Mouse (Mus musculus) neutrophil, adult 83 days (primary cell): ENCODE results near the gene Fnip2. TPM values are rescaled to one million over a fixed set of nuclear protein-coding genes. Genes with fewer than 3 reads are reported as not detected.

Experiments used
- total RNA-seq, 2 experiments: library from RNA; stranded (reverse); gene quantifications; one replicate each; pipeline ENCODE4 v1.2.4; 2023

Fnip2 gene
- 10 to 100 TPM; 29.6 to 35.0 TPM for total RNA-seq

DNA sequence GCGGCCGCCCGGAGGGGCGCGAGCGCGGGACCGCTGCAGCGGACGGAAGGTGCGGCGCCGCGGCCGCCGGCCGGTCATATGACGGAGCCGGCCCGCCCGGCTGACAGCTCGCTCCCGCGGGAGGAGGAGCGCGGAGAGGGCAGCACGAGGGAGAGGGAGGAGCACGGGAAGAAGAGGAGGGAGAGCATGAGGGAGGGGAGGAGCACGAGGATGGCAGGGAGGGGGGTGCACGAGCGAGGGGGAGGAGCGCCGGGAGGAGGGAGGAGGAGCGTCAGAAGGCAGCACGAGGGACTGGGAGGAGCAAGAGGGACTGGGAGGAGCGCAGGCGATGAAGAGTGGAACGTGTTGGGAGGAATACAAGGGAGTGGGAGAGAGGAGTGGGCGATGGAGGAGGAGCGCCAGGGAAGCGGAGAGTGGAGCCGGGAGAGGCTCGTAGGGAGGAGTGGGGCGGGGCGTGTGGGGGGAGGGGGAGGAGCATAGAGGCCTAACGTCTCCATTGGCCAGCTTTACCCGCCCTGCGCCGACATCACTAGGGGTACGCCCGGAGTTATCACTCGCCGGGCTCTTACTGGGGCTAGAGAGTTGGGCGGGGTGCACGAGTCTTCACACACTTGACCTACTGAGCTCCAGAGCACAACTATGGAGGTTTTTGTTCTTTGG lies at the start of gene Fnip2:
Fnip2 (minus strand) TSS at position 94 of the 660 bp plus-strand sequence.

DNA sequence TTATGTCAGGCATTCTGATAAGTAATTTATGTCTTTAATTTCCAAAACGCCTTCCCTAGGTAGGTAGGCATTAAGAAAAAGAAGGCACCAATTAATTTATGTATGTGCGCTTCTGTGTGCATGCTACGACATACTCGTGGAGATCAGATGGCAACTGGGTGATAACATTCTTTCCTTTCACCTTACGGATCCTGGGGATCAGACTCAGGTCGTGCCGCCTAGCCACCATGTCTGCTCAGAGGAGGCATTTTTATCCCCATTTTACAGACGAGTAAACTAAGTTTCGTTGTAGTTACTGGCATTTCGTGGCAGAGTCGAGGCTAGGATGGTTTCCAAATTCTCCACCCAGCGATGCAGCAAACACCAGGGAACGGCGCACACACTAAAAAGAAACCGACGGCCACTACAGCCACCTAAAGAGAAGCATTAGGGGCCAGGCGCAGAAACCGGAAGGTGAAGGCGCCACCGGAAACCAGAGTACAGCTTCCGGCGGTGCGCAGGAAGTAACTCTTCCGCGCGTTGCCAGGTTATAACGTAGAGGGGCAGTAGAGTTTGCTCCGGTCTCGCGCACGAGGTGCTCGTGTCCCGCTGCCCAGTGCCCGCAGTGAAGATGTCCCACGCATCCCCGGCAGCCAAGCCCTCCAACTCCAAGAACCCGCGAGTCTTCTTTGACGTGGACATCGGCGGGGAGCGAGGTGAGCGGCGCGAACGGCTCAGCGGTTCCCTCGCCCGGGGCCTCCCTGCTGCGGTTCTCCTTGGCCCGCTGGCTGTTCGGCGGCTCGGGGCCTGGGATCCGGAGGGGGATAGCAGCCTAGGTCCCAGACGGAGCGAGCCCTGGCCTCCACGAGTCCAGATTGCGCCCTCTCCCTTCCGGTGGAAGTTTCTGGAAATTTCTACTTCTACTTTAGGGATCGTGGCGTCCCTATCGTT lies 23.5 kb upstream of the Fnip2 start, which contains the start of gene Ppid:
Ppid (plus strand) TSS at position 480 of the 930 bp plus-strand sequence.

Other genes starting within 250 kb of the Fnip2 start
- gene Gm17359, start 231.1 kb downstream of the Fnip2 start, total RNA-seq = not detected
- gene Ppid, start 23.5 kb upstream of the Fnip2 start, total RNA-seq = 10 to 100 TPM; 26.2 to 34.6 TPM
- gene 4930579G24Rik, start 61.3 kb upstream of the Fnip2 start, total RNA-seq = 1 to 10 TPM; 9.6 to 9.7 TPM
- gene Etfdh, start 61.7 kb upstream of the Fnip2 start, total RNA-seq = 10 to 100 TPM; 20.4 to 22.1 TPM
- not detected for gene Rxfp1, start 170.1 kb upstream of the Fnip2 start, total RNA-seq